Mouse (Mus musculus) lung, postnatal 0 days (tissue): Measurements from ENCODE around the gene Zfp457.

Source experiments
- CTCF ChIP-seq: IDR thresholded peaks from 2 replicates; pipeline ENCODE4 v1.5.1; 2016; ENCODE audit warnings: antibody characterized with exemption, mild to moderate bottlenecking
- EP300 ChIP-seq: IDR thresholded peaks from 2 replicates; pipeline ENCODE4 v1.6.1; 2016; ENCODE audit warnings: antibody characterized with exemption, mild to moderate bottlenecking, control low read depth

GRCm38 (mm10) chr13:67268568-67269369, 37.5 kb downstream of the Zfp457 start:
- TF ChIP-seq CTCF, result no peak
- TF ChIP-seq EP300, result no peak
